Mouse (Mus musculus) olfactory bulb, adult 2 months (tissue): ENCODE measurements at regions not wholly inside any gene's neighbourhood (a gene's known extent, or its start where the extent isn't known, plus 50 kb on each side); places are given as distances from the start of the nearest gene placed in this dataset.

Experiments
- H3K27ac ChIP-seq: fragments of 200-500 bp; 2 replicates; pipeline ENCODE4 v1.5.1; 2012; ENCODE audit warnings: low read depth, low read length; ENCODE audit not compliant: insufficient read depth
- H3K4me1 ChIP-seq: fragments of 200-500 bp; 2 replicates; pipeline ENCODE4 v1.6.1; 2012; ENCODE audit warnings: low read length; ENCODE audit not compliant: control insufficient read depth, insufficient read depth
- H3K4me3 ChIP-seq: fragments of 200-500 bp; 2 replicates; pipeline ENCODE4 v1.5.1; 2012; ENCODE audit warnings: mild to moderate bottlenecking, low read depth, low read length, moderate library complexity; ENCODE audit not compliant: insufficient read depth
- CTCF ChIP-seq: fragments of 200-500 bp; IDR thresholded peaks from 2 replicates; pipeline ENCODE4 v1.5.1; 2012; ENCODE audit warnings: low read depth, mild to moderate bottlenecking, low read length, moderate library complexity; ENCODE audit not compliant: insufficient read depth
- POLR2A ChIP-seq: fragments of 200-500 bp; IDR thresholded peaks from 2 replicates; pipeline ENCODE4 v1.6.1; 2012; ENCODE audit warnings: mild to moderate bottlenecking, low read depth, low read length, moderate library complexity; ENCODE audit not compliant: insufficient read depth
- WGBS: fragments of 180-500 bp; shearing (Covaris S2); methylation state at CpG from one replicate; pipeline ENCODE4 v1.1.7; 2018; 5-methylcytosine and 5-hydroxymethylcytosine counted together

DNA sequence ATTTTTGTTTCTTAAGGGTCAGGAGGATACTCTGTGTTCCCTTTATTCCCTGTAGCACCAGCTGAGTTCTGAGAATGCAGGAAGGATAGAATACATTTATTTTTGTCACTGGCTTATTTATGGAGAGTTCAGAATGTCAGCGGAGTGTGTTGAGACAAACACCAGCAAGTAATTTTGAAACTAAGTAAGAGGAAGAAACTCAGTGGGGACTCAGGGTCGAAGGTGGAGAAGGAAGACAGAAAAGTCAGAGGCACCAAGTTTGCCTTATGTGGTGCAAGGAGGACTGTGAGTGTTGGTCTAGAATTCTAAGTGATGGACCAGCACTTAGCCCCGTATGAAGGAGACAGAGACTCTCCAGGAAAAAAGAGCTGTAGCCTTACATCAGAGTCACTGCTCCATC is 520.7 kb upstream of the Tmpo start:
- no peak overlapping the region for H3K27ac ChIP-seq
- WGBS: 78% methylated on average over 3 of the region's 3 CpGs
- H3K4me1 ChIP-seq: no peaks in the 10 kb centered on the region
- no peak for TF ChIP-seq CTCF
- no peak for TF ChIP-seq POLR2A
- no peak overlapping the region for H3K4me3 ChIP-seq

DNA sequence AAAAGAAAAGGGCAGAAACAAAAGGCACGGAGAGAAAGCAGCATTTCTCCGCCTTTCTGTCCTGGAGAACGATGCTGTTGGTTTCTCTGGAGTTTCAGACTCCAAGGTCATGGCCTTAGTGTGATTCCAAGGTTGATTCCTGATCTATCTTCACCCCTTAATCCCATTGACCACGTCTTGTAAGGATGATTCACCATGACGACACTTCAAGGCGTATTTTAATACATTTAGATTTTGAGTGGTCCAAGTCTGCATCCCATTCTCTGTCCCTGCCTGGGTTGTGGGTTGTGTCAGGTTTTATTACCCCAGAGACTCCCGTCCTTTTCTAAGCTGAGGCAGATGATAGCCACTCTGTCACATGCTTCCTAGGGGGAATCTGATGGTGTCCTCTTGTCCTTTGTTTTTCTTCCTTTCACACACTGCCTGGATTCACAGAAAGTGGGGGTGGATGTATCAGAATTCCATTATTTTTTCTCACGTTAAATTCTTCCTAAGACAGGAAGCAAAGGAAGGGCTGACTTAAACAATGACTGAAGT is 505.0 kb upstream of the Tmpo start:
- Histone ChIP-seq H3K27ac (no peak overlapping the region), H3K4me3 (no peak overlapping the region), H3K4me1 (peaks cover 5% of the 10 kb centered on the region)
- TF ChIP-seq POLR2A (no peak), CTCF (no peak)
- 49% methylated on average over 8 of the region's 8 CpGs for WGBS

DNA sequence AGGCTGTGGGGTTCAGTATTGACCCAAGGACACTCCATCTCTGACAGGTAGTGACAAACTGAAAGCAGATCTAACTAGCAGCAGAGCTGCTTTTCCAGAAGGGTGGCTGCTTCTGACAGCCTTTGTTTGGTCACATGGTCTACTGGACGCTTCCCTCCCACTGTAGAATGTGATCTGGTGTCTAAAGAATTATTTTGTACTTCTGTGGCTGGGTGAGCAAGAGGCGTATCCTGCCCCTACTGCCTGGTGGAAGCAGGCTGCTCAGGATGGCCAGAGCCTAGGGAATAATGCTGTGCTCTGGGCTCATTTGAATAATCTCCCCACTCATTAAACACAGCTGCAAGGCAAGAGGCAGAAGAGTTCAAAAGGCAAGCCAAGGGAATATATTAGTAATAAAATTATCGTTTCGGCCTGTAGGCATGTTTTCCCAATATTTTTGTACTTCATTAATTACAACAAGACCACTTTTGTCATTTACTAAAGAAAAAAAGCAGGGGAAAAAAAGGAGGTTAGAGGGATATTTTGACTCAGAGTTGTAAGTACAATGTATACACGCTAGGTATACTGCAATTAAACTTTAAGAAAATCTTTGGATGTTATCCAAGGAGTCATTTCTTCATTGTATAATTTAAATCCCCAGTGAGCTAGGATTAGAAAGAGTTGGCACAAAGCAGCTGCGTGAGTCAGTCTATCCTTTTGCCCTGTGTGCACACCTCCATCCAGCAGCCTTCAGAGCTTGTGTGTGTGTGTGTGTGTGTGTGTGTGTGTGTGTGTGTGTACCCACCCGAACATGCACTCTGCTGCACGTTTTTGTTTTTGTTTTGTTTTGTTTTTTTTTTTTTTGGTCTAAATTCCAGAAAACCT is 504.3 kb upstream of the Tmpo start:
- 15% methylated on average over 8 of the region's 8 CpGs for WGBS
- Histone ChIP-seq H3K4me3 (no peak overlapping the region), H3K4me1 (peaks cover 5% of the 10 kb centered on the region), H3K27ac (no peak overlapping the region)
- TF ChIP-seq CTCF (no peak), POLR2A (no peak)

DNA sequence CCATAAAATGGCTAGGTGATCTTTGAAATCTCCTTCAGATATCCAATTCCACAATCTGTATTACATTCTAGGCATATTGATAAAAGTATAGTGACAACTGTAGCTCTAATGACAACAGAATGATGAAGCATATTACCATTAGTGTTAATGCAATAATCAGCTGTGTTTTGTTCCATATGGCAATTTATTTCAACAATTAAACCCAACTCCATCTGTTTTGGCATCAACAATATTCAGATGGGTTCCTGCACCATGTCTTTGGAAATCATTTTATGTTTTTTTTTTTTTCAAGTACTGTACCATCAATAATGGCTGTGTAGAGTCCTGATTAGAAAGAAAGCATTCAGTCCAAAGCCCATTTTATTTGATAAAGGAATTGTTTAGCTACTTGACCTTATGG is 498.5 kb upstream of the Tmpo start:
- TF ChIP-seq CTCF (no peak), POLR2A (no peak)
- no peaks in the 10 kb centered on the region for H3K4me1 ChIP-seq
- no peak overlapping the region for H3K27ac ChIP-seq
- no peak overlapping the region for H3K4me3 ChIP-seq

DNA sequence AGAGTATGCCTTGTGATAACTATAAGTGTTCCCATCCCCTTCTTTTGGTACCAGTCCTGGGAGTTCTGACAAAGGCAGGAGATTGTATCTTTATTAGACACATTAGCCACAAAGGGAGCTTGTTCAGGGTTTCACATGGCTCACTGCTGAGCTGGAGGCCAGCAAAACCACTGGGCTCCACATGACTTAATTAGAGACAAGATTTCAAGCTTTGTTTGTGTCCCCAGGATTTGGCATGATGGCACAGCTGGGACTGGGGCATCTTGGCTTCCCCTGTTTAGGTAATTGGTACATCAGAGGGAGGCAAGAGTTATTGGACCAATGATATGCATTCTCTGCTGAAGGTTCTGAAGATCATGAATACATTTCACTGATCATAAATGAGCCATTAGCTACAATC is 456.8 kb upstream of the Tmpo start:
- Histone ChIP-seq H3K27ac (no peak overlapping the region), H3K4me1 (no peaks in the 10 kb centered on the region), H3K4me3 (no peak overlapping the region)
- TF ChIP-seq POLR2A (no peak), CTCF (no peak)

DNA sequence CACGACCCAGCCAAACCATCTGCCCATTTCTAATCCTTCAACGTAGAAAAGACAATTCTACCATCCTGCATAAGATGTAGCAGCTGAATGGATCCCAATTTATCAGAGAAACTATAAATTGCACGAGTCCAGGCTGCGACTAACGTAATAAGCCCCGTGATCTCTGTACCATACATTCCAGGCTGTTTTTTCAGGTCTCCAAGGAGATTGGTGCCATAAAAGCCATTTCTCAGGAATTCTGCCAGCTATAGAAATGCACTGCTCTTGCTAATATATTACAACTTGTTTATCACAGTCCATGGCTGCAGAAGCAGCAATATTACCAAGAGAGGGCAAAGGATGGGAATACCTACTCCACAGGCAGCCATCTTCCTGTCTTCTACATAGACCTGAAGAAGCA is 447.6 kb upstream of the Tmpo start:
- no peaks in the 10 kb centered on the region for H3K4me1 ChIP-seq
- WGBS: 71% methylated on average over 6 of the region's 6 CpGs
- H3K4me3 ChIP-seq: no peak overlapping the region
- no peak for TF ChIP-seq POLR2A
- no peak for TF ChIP-seq CTCF
- no peak overlapping the region for H3K27ac ChIP-seq

DNA sequence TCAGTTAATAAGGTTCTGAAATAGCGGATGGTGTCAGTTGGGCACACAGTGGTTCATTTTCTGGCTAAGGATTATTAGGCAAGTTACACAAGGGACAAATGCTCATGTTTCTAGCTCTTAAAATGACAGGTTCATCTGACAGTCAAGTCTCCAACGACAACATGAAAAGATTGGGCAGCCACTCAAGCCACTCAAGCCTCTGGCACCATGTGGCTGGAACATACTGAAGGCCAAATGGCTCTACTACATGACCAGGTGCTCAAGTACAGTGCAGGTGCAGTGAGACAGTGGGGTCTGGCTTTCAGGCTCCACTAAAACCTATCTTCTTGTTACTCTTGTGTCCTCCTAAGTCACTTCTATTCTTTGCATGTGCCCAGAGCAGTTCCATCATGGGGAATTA is 441.2 kb upstream of the Tmpo start:
- Histone ChIP-seq H3K4me3 (no peak overlapping the region), H3K27ac (no peak overlapping the region), H3K4me1 (no peaks in the 10 kb centered on the region)
- WGBS: 87% methylated on average over 2 of the region's 2 CpGs
- no peak for TF ChIP-seq POLR2A
- TF ChIP-seq CTCF: no peak

DNA sequence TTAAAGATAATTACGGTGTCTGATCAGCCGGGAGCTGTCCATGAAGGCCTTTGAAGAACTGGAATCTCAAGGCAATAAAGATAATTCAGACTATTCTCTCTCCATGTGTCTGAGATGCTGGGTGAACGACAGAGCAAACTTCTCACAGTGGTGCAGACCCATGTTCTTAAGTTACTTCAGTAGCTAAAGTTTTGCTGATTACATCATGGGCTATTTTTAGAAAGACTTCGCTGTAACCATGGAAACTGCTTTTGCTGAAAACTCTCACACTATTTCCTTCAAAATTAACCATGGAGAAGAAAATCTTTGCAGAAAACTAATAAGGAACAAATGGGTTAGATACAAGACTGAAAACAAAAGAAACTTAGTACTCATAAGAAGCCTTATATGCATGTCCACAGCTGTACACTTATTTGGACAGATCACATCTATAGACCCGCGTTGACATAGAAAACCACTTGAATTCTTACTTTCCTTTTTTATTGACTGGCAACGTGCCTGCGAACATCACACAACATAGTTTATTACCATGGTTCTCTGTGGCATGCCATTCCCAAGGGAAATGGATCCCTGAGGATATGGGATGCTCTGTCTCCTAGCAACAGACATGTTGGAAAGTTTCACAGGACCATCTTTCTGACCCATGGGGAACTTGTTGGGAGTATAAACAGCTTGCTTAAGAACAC is 432.8 kb upstream of the Tmpo start:
- H3K4me1 ChIP-seq: no peaks in the 10 kb centered on the region
- WGBS: 43% methylated on average over 8 of the region's 8 CpGs
- H3K27ac ChIP-seq: no peak overlapping the region
- H3K4me3 ChIP-seq: no peak overlapping the region
- no peak for TF ChIP-seq POLR2A

DNA sequence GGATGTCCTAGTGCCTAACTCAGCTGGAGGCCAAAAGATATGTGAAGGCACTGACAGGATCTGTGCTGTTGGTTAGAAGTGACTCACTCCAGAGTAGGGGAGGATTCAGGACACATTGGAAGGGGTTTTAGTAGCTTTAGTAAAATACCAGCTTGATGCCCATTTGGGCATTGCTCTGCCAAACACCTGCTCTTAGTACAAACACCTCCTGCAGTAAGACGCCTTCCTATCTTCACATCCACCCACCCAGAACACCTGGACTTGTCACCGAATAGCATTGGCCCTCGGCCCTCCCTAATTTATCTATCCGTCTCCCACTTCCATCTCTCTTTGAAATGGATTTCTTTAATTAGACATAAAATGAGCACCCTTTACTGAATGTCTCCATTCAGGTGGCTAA is 430.9 kb upstream of the Tmpo start:
- no peak overlapping the region for H3K4me3 ChIP-seq
- 72% methylated on average over 4 of the region's 4 CpGs for WGBS
- TF ChIP-seq CTCF: no peak
- no peak for TF ChIP-seq POLR2A
- no peak overlapping the region for H3K27ac ChIP-seq
- H3K4me1 ChIP-seq: no peaks in the 10 kb centered on the region
